In the genomic region with DNA sequence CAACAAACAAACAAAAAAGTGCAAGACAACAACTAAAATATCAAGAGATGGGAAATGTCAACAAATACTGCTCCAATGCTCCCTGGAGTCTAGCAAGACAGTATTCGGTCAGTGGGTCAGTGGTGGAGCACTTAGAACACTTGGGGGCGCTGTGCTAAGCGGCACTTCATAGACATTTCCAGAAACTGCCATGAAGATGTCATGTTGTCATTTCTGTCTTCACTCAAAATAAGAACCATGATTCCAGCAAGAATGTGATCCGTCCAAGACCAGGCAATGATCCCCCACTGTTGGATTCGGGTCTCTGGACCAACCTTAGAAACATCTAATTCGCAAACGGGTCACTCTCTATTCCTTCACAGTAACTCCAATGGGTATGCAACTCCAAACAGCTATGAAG, we compare ENCODE assay signal across 8 mouse cellular contexts. TPM values are rescaled to one million over a fixed set of nuclear protein-coding genes. Genes with fewer than 3 reads are reported as not detected.
A peak's percentile ranks its signal among the peaks of the same experiment; 100 is the strongest.
DNase-seq lines count a peak whose midpoint lies in the region; ATAC-seq and TF ChIP-seq lines count a peak whose summit lies in the region.

No protein-coding gene starts in this region.

- TF ChIP-seq POLR2A in CH12.LX (IDR thresholded peaks at IDR 0.05; ENCODE audit: low read depth, low read length): no peak

- H3K4me3 ChIP-seq in CH12.LX (replicated peaks in 1 of 3; ENCODE audit: low read depth in 2 of 3, low read length in 2 of 3, poor library complexity in 1 of 3): peak overlapping the region; percentile 73 to 88 (median 87)
- peak overlapping the region; percentile 69 for H3K4me3 ChIP-seq in intestine, postnatal 0 days (ENCODE audit: low read depth, low read length)
- H3K4me3 ChIP-seq in lung, embryonic 14.5 days (ENCODE audit: low read depth, low read length): peak overlapping the region; percentile 72
- H3K4me3 ChIP-seq in neural tube, embryonic 15.5 days (replicated peaks): peak overlapping the region; percentile 87

- no peaks in the 10 kb centered on the region for H3K27me3 ChIP-seq in CH12.LX (replicated peaks)
- no peaks in the 10 kb centered on the region for H3K27me3 ChIP-seq in intestine, postnatal 0 days (replicated peaks; ENCODE audit: control insufficient read depth, insufficient read depth, low read length)
- H3K27me3 ChIP-seq in lung, embryonic 14.5 days (ENCODE audit: insufficient read depth, low read length): no peaks in the 10 kb centered on the region
- no peaks in the 10 kb centered on the region for H3K27me3 ChIP-seq in neural tube, embryonic 15.5 days (replicated peaks)

- peaks cover 5% of the 10 kb centered on the region for H3K79me2 ChIP-seq in CH12.LX (replicated peaks; ENCODE audit: control insufficient read depth, extremely low read depth, insufficient read depth, poor library complexity, severe bottlenecking)

- H3K27ac ChIP-seq in CH12.LX (ENCODE audit: insufficient read depth, low read depth): peak overlapping the region; percentile 82; the same call in 1 of the 2 replicates
- H3K27ac ChIP-seq in intestine, postnatal 0 days (ENCODE audit: low read depth, low read length): 0 out of 2 replicates have a peak overlapping the region, but pooled peaks have one; percentile 3
- H3K27ac ChIP-seq in lung, embryonic 14.5 days (ENCODE audit: low read depth): peak overlapping the region; percentile 85
- peak overlapping the region; percentile 93 for H3K27ac ChIP-seq in neural tube, embryonic 15.5 days (replicated peaks)

- DNase-seq in 3T3-L1 (ENCODE audit: low read depth, low spot score) (peak; percentile 86), CH12.LX (ENCODE audit: extremely low read depth) (peak; percentile 90)
- DNase-seq in cerebellum, adult 9-10 months: peak; percentile 67
- DNase-seq in gastrocnemius, postnatal 10 days: peak; percentile 58
- DNase-seq in lung, embryonic 14.5 days: peak; percentile 84
- no peak for DNase-seq in frontal cortex, postnatal 10 days (ENCODE audit: low spot score in 2 of 2)

- no peaks in the 10 kb centered on the region for H3K9me3 ChIP-seq in CH12.LX (replicated peaks; ENCODE audit: low read length)
- H3K9me3 ChIP-seq in intestine, postnatal 0 days (ENCODE audit: control insufficient read depth): no peaks in the 10 kb centered on the region
- H3K9me3 ChIP-seq in lung, embryonic 14.5 days (ENCODE audit: low read depth, low read length): no peaks in the 10 kb centered on the region
- H3K9me3 ChIP-seq in neural tube, embryonic 15.5 days (replicated peaks): no peaks in the 10 kb centered on the region

- no peak for TF ChIP-seq EP300 in CH12.LX (IDR thresholded peaks at IDR 0.05; ENCODE audit: low read length)

- TF ChIP-seq CTCF in CH12.LX (conservative IDR thresholded peaks at IDR 0.05 in 1 of 2, IDR thresholded peaks at IDR 0.05 in 1 of 2; ENCODE audit: low read depth in 2 of 2, low read length in 2 of 2): peak; percentile 84 to 92
- TF ChIP-seq CTCF in intestine, postnatal 0 days (IDR thresholded peaks at IDR 0.05; ENCODE audit: low read depth): peak; percentile 80
- peak; percentile 69 for TF ChIP-seq CTCF in lung, embryonic 14.5 days (IDR thresholded peaks at IDR 0.05; ENCODE audit: low read depth)

- peaks cover 9 to 38% of the 10 kb centered on the region in 2 experiments for H3K4me1 ChIP-seq in CH12.LX (ENCODE audit: control insufficient read depth in 1 of 2, insufficient read depth in 2 of 2)
- 0 out of 2 replicates have a peak, but pooled peaks cover 4% of the 10 kb centered on the region for H3K4me1 ChIP-seq in intestine, postnatal 0 days (replicated peaks; ENCODE audit: control insufficient read depth, insufficient read depth, low read length)
- H3K4me1 ChIP-seq in lung, embryonic 14.5 days (ENCODE audit: insufficient read depth): no peaks in the 10 kb centered on the region; the same call in 1 of the 2 replicates
- H3K4me1 ChIP-seq in neural tube, embryonic 15.5 days: peaks cover 29% of the 10 kb centered on the region

- H3K9ac ChIP-seq in CH12.LX (ENCODE audit: insufficient read depth, low read depth): peak overlapping the region; percentile 79
- no peak overlapping the region for H3K9ac ChIP-seq in intestine, postnatal 0 days (ENCODE audit: low read depth, low read length)
- peak overlapping the region; percentile 76 for H3K9ac ChIP-seq in lung, embryonic 14.5 days
- H3K9ac ChIP-seq in neural tube, embryonic 15.5 days (replicated peaks): peak overlapping the region; percentile 95

- peaks cover 22 to 41% of the 10 kb centered on the region in 2 experiments for H3K36me3 ChIP-seq in CH12.LX (replicated peaks in 1 of 2; ENCODE audit: control insufficient read depth in 1 of 2, insufficient read depth in 1 of 2, low read length in 1 of 2)
- peaks cover 8% of the 10 kb centered on the region; the same call in 1 of the 2 replicates for H3K36me3 ChIP-seq in intestine, postnatal 0 days (ENCODE audit: control insufficient read depth, insufficient read depth)
- peaks cover 11% of the 10 kb centered on the region for H3K36me3 ChIP-seq in lung, embryonic 14.5 days (ENCODE audit: insufficient read depth)
- H3K36me3 ChIP-seq in neural tube, embryonic 15.5 days: peaks cover 13% of the 10 kb centered on the region

- 16% methylated on average over 7 of the region's 7 CpGs for WGBS in intestine, postnatal 0 days
- 19% methylated on average over 7 of the region's 7 CpGs for WGBS in lung, embryonic 14.5 days
- 18% methylated on average over 7 of the region's 7 CpGs for WGBS in neural tube, embryonic 15.5 days

- in situ Hi-C loops in CH12.LX (cut with MboI; ENCODE audit: low pct_ligation_motif_present, low pct_unique_long_range_greater_than_20kb, low sequenced_read_pairs): loop anchor here (5.0 to 10.0 kb wide), 2 partner anchors 68 to 105 kb away; no protein-coding TSS in a partner anchor

- H3K4me2 ChIP-seq in CH12.LX (ENCODE audit: insufficient read depth, low read depth, poor library complexity, severe bottlenecking): peak overlapping the region; percentile 94
- peak overlapping the region; percentile 91 for H3K4me2 ChIP-seq in intestine, postnatal 0 days (replicated peaks; ENCODE audit: low read depth)
- peak overlapping the region; percentile 60 for H3K4me2 ChIP-seq in lung, embryonic 14.5 days
- H3K4me2 ChIP-seq in neural tube, embryonic 15.5 days: peak overlapping the region; percentile 82

- dilution Hi-C loops in CH12.LX (cut with MboI; ENCODE audit: extremely low pct_ligation_motif_present, extremely low pct_unique_long_range_greater_than_20kb, low sequenced_read_pairs): no loop called here

- TF ChIP-seq RAD21 in CH12.LX (IDR thresholded peaks at IDR 0.05; ENCODE audit: low read depth, low read length): peak; percentile 67

- ATAC-seq in intestine, postnatal 0 days: no peak
- no peak for ATAC-seq in lung, embryonic 14.5 days (ENCODE audit: insufficient read depth)
- no peak for ATAC-seq in neural tube, embryonic 15.5 days (ENCODE audit: low FRiP score)

TF ChIP-seq in CH12.LX, 34 proteins besides CTCF, POLR2A, EP300 and RAD21:
- peak; percentile 81 for TF ChIP-seq MXI1 (IDR thresholded peaks at IDR 0.05; ENCODE audit: low read depth, low read length)
- TF ChIP-seq SMC3 (IDR thresholded peaks at IDR 0.05; ENCODE audit: low read depth, low read length): peak; percentile 91
- TF ChIP-seq SIN3A (IDR thresholded peaks at IDR 0.05; ENCODE audit: low read length): peak; percentile 85
- peak; percentile 10 for TF ChIP-seq HCFC1 (IDR thresholded peaks at IDR 0.05; ENCODE audit: low read depth, low read length)
- TF ChIP-seq USF1 (IDR thresholded peaks at IDR 0.05; ENCODE audit: low read depth, low read length): no peak
- TF ChIP-seq MYC (IDR thresholded peaks at IDR 0.05; ENCODE audit: low read depth, low read length): peak; percentile 44; the same call in 1 of the 2 replicates
- peak; percentile 43; the same call in 1 of the 2 replicates for TF ChIP-seq IRF4 (IDR thresholded peaks at IDR 0.05; ENCODE audit: low read depth, low read length)
- TF ChIP-seq PAX5 (IDR thresholded peaks at IDR 0.05; ENCODE audit: low read length): no peak

RNA-seq across cellular contexts. Expression of a gene that starts 0.9 kb away (rescaled TPM):
- total RNA-seq in CH12.LX (2012; rRNA removed): 67.1 and 67.4 TPM in 2 replicates
- 45.6 and 48.5 TPM in 2 replicates for total RNA-seq in CH12.LX (2014; rRNA removed)
- polyA plus RNA-seq in CH12.LX (2012; ENCODE audit: insufficient read length, low read depth): 45.7 and 46.4 TPM in 2 replicates
- total RNA-seq in gastrocnemius, postnatal 10 days (2021): 10 to 100 TPM; 14.4 to 18.1 TPM
- 10.0 and 12.6 TPM in 2 replicates for polyA plus RNA-seq in intestine, postnatal 0 days (2015; fragmentation: Nextera tagmentation; extraction: Ambion mirVana)
- 22.9 and 25.3 TPM in 2 replicates for polyA plus RNA-seq in lung, embryonic 14.5 days (2014; fragmentation: Nextera tagmentation; extraction: Ambion mirVana)
- 26.8 and 27.7 TPM in 2 replicates for polyA plus RNA-seq in neural tube, embryonic 15.5 days (2015; fragmentation: Nextera tagmentation; extraction: Ambion mirVana)

RNA-seq across cellular contexts. Expression of a gene that starts 5.7 kb away (rescaled TPM):
- 25.0 and 30.9 TPM in 2 replicates for total RNA-seq in CH12.LX (2012; rRNA removed)
- 33.1 and 33.8 TPM in 2 replicates for total RNA-seq in CH12.LX (2014; rRNA removed)
- 47.8 and 65.3 TPM in 2 replicates for polyA plus RNA-seq in CH12.LX (2012; ENCODE audit: insufficient read length, low read depth)
- total RNA-seq in gastrocnemius, postnatal 10 days (2021): 10 to 100 TPM; 26.5 to 29.0 TPM
- 19.5 and 20.2 TPM in 2 replicates for polyA plus RNA-seq in intestine, postnatal 0 days (2015; fragmentation: Nextera tagmentation; extraction: Ambion mirVana)
- polyA plus RNA-seq in lung, embryonic 14.5 days (2014; fragmentation: Nextera tagmentation; extraction: Ambion mirVana): 39.5 and 47.7 TPM in 2 replicates
- 43.0 and 44.7 TPM in 2 replicates for polyA plus RNA-seq in neural tube, embryonic 15.5 days (2015; fragmentation: Nextera tagmentation; extraction: Ambion mirVana)

RNA-seq across cellular contexts. Expression of a gene that starts 52.4 kb away (rescaled TPM):
- total RNA-seq in CH12.LX (2012; rRNA removed) (57.1 and 59.8 TPM in 2 replicates), CH12.LX (2014; rRNA removed) (39.7 and 40.4 TPM in 2 replicates)
- 50.1 and 52.8 TPM in 2 replicates for polyA plus RNA-seq in CH12.LX (2012; ENCODE audit: insufficient read length, low read depth)
- 10 to 100 TPM; 25.8 to 30.6 TPM for total RNA-seq in gastrocnemius, postnatal 10 days (2021)
- 82.8 and 83.5 TPM in 2 replicates for polyA plus RNA-seq in intestine, postnatal 0 days (2015; fragmentation: Nextera tagmentation; extraction: Ambion mirVana)
- polyA plus RNA-seq in lung, embryonic 14.5 days (2014; fragmentation: Nextera tagmentation; extraction: Ambion mirVana): 119 and 131 TPM in 2 replicates
- polyA plus RNA-seq in neural tube, embryonic 15.5 days (2015; fragmentation: Nextera tagmentation; extraction: Ambion mirVana): 149 and 154 TPM in 2 replicates

Comparison
In these comparisons a context has a peak if more than half of its experiments do, and no peak if none do; other contexts are left out.
1. DNase-seq: peak in 3T3-L1 (single experiment), CH12.LX (single experiment), cerebellum, adult 9-10 months (single experiment), gastrocnemius, postnatal 10 days (single experiment) and lung, embryonic 14.5 days (single experiment); none in frontal cortex, postnatal 10 days (0 of 2).
2. H3K27ac ChIP-seq: peak in every context shown above with its lines; median percentile 93 in neural tube, embryonic 15.5 days; 85 in lung, embryonic 14.5 days; 82 in CH12.LX; 3 in intestine, postnatal 0 days.
3. Peak in every context shown above with its lines, with median percentiles within 50 percentile points of each other: H3K4me2 ChIP-seq, H3K4me3 ChIP-seq and CTCF ChIP-seq.